9 mouse cellular contexts compared by ENCODE assay signal in the genomic region with DNA sequence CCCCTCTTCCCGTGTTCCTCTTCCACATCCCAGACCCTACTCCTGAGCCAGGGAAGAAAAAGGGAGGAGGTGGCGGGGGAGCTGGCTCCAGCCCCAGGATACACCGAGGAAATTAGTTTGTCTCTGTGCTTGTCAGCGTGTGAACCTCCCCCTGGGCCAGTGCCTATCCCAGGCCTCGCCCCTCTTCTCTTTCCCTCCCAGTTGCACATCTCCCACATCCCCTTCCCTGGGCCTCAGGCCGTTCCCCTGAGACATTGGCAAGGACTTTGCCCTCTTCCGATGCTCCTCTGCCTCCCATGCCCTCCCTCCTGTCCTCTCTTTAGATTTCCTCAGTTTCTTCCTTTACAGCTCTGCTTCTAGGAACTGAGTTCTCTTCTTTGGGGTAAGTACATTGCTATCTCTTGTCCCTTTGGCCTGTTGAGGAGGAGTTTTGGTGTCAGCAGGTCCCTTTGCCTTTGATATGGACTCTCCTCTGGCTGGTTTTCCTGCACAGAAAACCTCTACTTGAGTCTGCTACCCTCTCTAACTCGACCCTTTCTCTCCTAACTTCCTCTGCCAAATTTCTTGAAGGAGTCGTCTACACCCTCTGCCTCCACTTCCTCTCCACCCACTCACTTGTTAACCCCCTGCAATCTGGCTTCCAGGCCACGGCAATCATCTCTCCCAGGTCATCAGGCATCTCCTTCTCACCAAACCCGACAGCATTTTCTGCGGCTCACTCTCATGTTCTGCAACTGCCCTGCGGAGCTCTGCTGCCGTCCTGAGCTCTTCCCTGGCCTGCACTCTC. TPM values are rescaled to one million over a fixed set of nuclear protein-coding genes. Genes with fewer than 3 reads are reported as not detected.
DNase-seq lines count a peak whose midpoint lies in the region; ATAC-seq and TF ChIP-seq lines count a peak whose summit lies in the region.
"Had no signal": no experiment of that assay in that cellular context is flagged by ENCODE, and none has a peak within 500 bp of the region (broad histone marks: within the 10 kb centered on the region; RNA-seq: fewer than 3 reads in every experiment).

No protein-coding gene starts in this region.

- intact Hi-C loops in left cerebral cortex, adult 2 months (cut with DNase I): no loop called here

- H3K9me3 ChIP-seq in embryonic facial prominence, embryonic 14.5 days (ENCODE audit: control insufficient read depth, low read length): no peaks in the 10 kb centered on the region
- H3K9me3 ChIP-seq in megakaryocyte, embryonic 14.5 days: no peaks in the 10 kb centered on the region
- H3K9me3 ChIP-seq in midbrain, postnatal 0 days (ENCODE audit: low read length): no peaks in the 10 kb centered on the region

- DNase-seq in ovary, postnatal 14 days (ENCODE audit: low spot score): peak; percentile 48
- no peak for DNase-seq in ovary, postnatal 10 days (ENCODE audit: low spot score)
- peak; percentile 61 for DNase-seq in embryonic facial prominence, embryonic 14.5 days (ENCODE audit: low spot score)
- DNase-seq in kidney, postnatal 10 days: peak; percentile 67
- DNase-seq in midbrain, postnatal 0 days (ENCODE audit: low spot score): no peak
- DNase-seq in cerebellum, adult 9-11 months: no peak
- no peak for DNase-seq in left cerebral cortex, adult 2 months (ENCODE audit: extremely low spot score in 1 of 2, low spot score in 2 of 2)

- WGBS in embryonic facial prominence, embryonic 14.5 days: 30% methylated on average over 13 of the region's 14 CpGs
- 45% methylated on average over 14 of the region's 14 CpGs for WGBS in midbrain, postnatal 0 days

- no peak overlapping the region for H3K4me3 ChIP-seq in embryonic facial prominence, embryonic 14.5 days (ENCODE audit: low read depth, low read length)
- H3K4me3 ChIP-seq in megakaryocyte, embryonic 14.5 days (replicated peaks): peak overlapping the region; percentile 69
- H3K4me3 ChIP-seq in midbrain, postnatal 0 days (ENCODE audit: low read depth, low read length): no peak overlapping the region
- H3K4me3 ChIP-seq in left cerebral cortex, adult 2 months: no peak overlapping the region

- H3K4me1 ChIP-seq in embryonic facial prominence, embryonic 14.5 days (ENCODE audit: control insufficient read depth, insufficient read depth, low read length): peaks cover 44% of the 10 kb centered on the region
- peaks cover 70% of the 10 kb centered on the region for H3K4me1 ChIP-seq in megakaryocyte, embryonic 14.5 days
- no peaks in the 10 kb centered on the region for H3K4me1 ChIP-seq in midbrain, postnatal 0 days (ENCODE audit: insufficient read depth, low read length)

- peak overlapping the region; percentile 57 for H3K27ac ChIP-seq in embryonic facial prominence, embryonic 14.5 days (replicated peaks; ENCODE audit: low read depth, low read length)
- no peak overlapping the region for H3K27ac ChIP-seq in midbrain, postnatal 0 days (ENCODE audit: low read depth, low read length)
- H3K27ac ChIP-seq in left cerebral cortex, adult 2 months: no peak overlapping the region

- peaks cover 12% of the 10 kb centered on the region for H3K36me3 ChIP-seq in embryonic facial prominence, embryonic 14.5 days (ENCODE audit: control insufficient read depth, insufficient read depth, low read length)
- H3K36me3 ChIP-seq in megakaryocyte, embryonic 14.5 days (replicated peaks; ENCODE audit: low read length): no peaks in the 10 kb centered on the region
- no peaks in the 10 kb centered on the region for H3K36me3 ChIP-seq in midbrain, postnatal 0 days (ENCODE audit: insufficient read depth, low read length)

- TF ChIP-seq CTCF in midbrain, postnatal 0 days (IDR thresholded peaks at IDR 0.05): no peak
- no peak for TF ChIP-seq CTCF in left cerebral cortex, adult 2 months (IDR thresholded peaks at IDR 0.05)

- peak; percentile 39 for ATAC-seq in embryonic facial prominence, embryonic 14.5 days (ENCODE audit: low read depth)
- ATAC-seq in midbrain, postnatal 0 days (ENCODE audit: low FRiP score): no peak

- H3K4me2 ChIP-seq in embryonic facial prominence, embryonic 14.5 days (ENCODE audit: low read depth, low read length): peak overlapping the region; percentile 28
- H3K4me2 ChIP-seq in midbrain, postnatal 0 days (ENCODE audit: low read depth, low read length, poor library complexity, severe bottlenecking): no peak overlapping the region

- H3K9ac ChIP-seq in embryonic facial prominence, embryonic 14.5 days (ENCODE audit: low read depth, low read length): peak overlapping the region; percentile 35
- H3K9ac ChIP-seq in midbrain, postnatal 0 days (replicated peaks; ENCODE audit: low read length, poor library complexity, severe bottlenecking): no peak overlapping the region

- no peaks in the 10 kb centered on the region for H3K27me3 ChIP-seq in embryonic facial prominence, embryonic 14.5 days (replicated peaks; ENCODE audit: control insufficient read depth, insufficient read depth, low read length)
- H3K27me3 ChIP-seq in megakaryocyte, embryonic 14.5 days (replicated peaks): peaks cover 68% of the 10 kb centered on the region
- peaks cover 9% of the 10 kb centered on the region for H3K27me3 ChIP-seq in midbrain, postnatal 0 days (ENCODE audit: insufficient read depth, low read length)

RNA-seq across cellular contexts. Expression of gene AC109138.7, which starts 7.0 kb away (rescaled TPM):
- polyA plus RNA-seq in embryonic facial prominence, embryonic 14.5 days (2014; fragmentation: Nextera tagmentation; extraction: Ambion mirVana): not detected in 2 replicates
- 8.5 and 73.0 TPM in 2 replicates for polyA plus RNA-seq in megakaryocyte, embryonic 14.5 days (2012; ENCODE audit: insufficient read depth, low replicate concordance)
- total RNA-seq in midbrain, postnatal 0 days (2014; rRNA removed): not detected in 2 replicates
- not detected in 2 replicates for polyA plus RNA-seq in midbrain, postnatal 0 days (2015; fragmentation: Nextera tagmentation; extraction: Ambion mirVana)
- total RNA-seq in left cerebral cortex, adult 2 months (2021): not detected
- total RNA-seq: hematopoietic stem cell, adult 5-6 weeks had no signal

RNA-seq across cellular contexts. Expression of gene Clcf1, which starts 7.1 kb away (rescaled TPM):
- polyA plus RNA-seq in embryonic facial prominence, embryonic 14.5 days (2014; fragmentation: Nextera tagmentation; extraction: Ambion mirVana): 6.0 and 6.3 TPM in 2 replicates
- polyA plus RNA-seq in megakaryocyte, embryonic 14.5 days (2012; ENCODE audit: insufficient read depth, low replicate concordance): 0.09 and 2.0 TPM in 2 replicates
- 0.99 and 1.2 TPM in 2 replicates for total RNA-seq in midbrain, postnatal 0 days (2014; rRNA removed)
- 0.28 and 0.44 TPM in 2 replicates for polyA plus RNA-seq in midbrain, postnatal 0 days (2015; fragmentation: Nextera tagmentation; extraction: Ambion mirVana)
- 1 to 10 TPM; 1.3 to 2.1 TPM for total RNA-seq in left cerebral cortex, adult 2 months (2021)

RNA-seq across cellular contexts. Expression of gene Pold4, which starts 10.5 kb away (rescaled TPM):
- 28.1 and 31.3 TPM in 2 replicates for polyA plus RNA-seq in embryonic facial prominence, embryonic 14.5 days (2014; fragmentation: Nextera tagmentation; extraction: Ambion mirVana)
- 67.5 and 91.7 TPM in 2 replicates for polyA plus RNA-seq in megakaryocyte, embryonic 14.5 days (2012; ENCODE audit: insufficient read depth, low replicate concordance)
- total RNA-seq in midbrain, postnatal 0 days (2014; rRNA removed): 20.9 and 37.7 TPM in 2 replicates
- polyA plus RNA-seq in midbrain, postnatal 0 days (2015; fragmentation: Nextera tagmentation; extraction: Ambion mirVana): 20.8 and 26.8 TPM in 2 replicates
- total RNA-seq in left cerebral cortex, adult 2 months (2021): 10 to 100 TPM; 15.4 to 17.6 TPM

RNA-seq across cellular contexts. Expression of gene Rad9a, which starts 19.7 kb away (rescaled TPM):
- polyA plus RNA-seq in embryonic facial prominence, embryonic 14.5 days (2014; fragmentation: Nextera tagmentation; extraction: Ambion mirVana): 28.9 and 32.4 TPM in 2 replicates
- polyA plus RNA-seq in megakaryocyte, embryonic 14.5 days (2012; ENCODE audit: insufficient read depth, low replicate concordance): 22.1 and 24.3 TPM in 2 replicates
- 18.0 and 22.8 TPM in 2 replicates for total RNA-seq in midbrain, postnatal 0 days (2014; rRNA removed)
- polyA plus RNA-seq in midbrain, postnatal 0 days (2015; fragmentation: Nextera tagmentation; extraction: Ambion mirVana): 14.7 and 17.0 TPM in 2 replicates
- 10 to 100 TPM in 1 of 2 experiments, 1 to 10 TPM in 1; 8.7 to 10.1 TPM for total RNA-seq in left cerebral cortex, adult 2 months (2021)

RNA-seq across cellular contexts. Expression of gene Ppp1ca, which starts 29.3 kb away (rescaled TPM):
- polyA plus RNA-seq in embryonic facial prominence, embryonic 14.5 days (2014; fragmentation: Nextera tagmentation; extraction: Ambion mirVana): 744 and 800 TPM in 2 replicates
- polyA plus RNA-seq in megakaryocyte, embryonic 14.5 days (2012; ENCODE audit: insufficient read depth, low replicate concordance): 268 and 792 TPM in 2 replicates
- 535 and 592 TPM in 2 replicates for total RNA-seq in midbrain, postnatal 0 days (2014; rRNA removed)
- 510 and 531 TPM in 2 replicates for polyA plus RNA-seq in midbrain, postnatal 0 days (2015; fragmentation: Nextera tagmentation; extraction: Ambion mirVana)
- 100 to 1,000 TPM; 293 to 306 TPM for total RNA-seq in left cerebral cortex, adult 2 months (2021)

Comparison
In these comparisons a context has a peak if more than half of its experiments do, and no peak if none do; other contexts are left out.
1. DNase-seq: peak in ovary, postnatal 14 days (single experiment), embryonic facial prominence, embryonic 14.5 days (single experiment) and kidney, postnatal 10 days (single experiment); none in ovary, postnatal 10 days (single experiment), midbrain, postnatal 0 days (single experiment), cerebellum, adult 9-11 months (single experiment) and left cerebral cortex, adult 2 months (0 of 2).